Mouse (Mus musculus) lung, adult 2 months (tissue): Measurements from ENCODE around the gene Lrp10. TPM values are rescaled to one million over a fixed set of nuclear protein-coding genes. Genes with fewer than 3 reads are reported as not detected.

ENCODE experiments used
- DNase-seq: peaks from one replicate; pipeline ENCODE4 v3.0.0; 2022
- H3K4me1 ChIP-seq: fragments of 200-500 bp; 2 replicates; pipeline ENCODE4 v1.6.1; 2011; ENCODE audit warnings: low read length; ENCODE audit not compliant: control insufficient read depth, insufficient read depth
- H3K4me3 ChIP-seq: fragments of 200-500 bp; replicated peaks from 2 replicates; pipeline ENCODE3; 2011; ENCODE audit warnings: low read depth, mild to moderate bottlenecking, control low read depth, low read length; ENCODE audit errors: extremely low read depth
- CTCF ChIP-seq: fragments of 200-500 bp; IDR thresholded peaks from 2 replicates; pipeline ENCODE4 v1.5.1; 2011; ENCODE audit warnings: mild to moderate bottlenecking, low read length, control low read depth; ENCODE audit not compliant: insufficient read depth
- POLR2A ChIP-seq: fragments of 200-500 bp; IDR thresholded peaks from 2 replicates; pipeline ENCODE4 v1.6.1; 2011; ENCODE audit warnings: low read depth, mild to moderate bottlenecking, control low read depth, low read length, borderline replicate concordance; ENCODE audit errors: extremely low read depth
- WGBS: fragments of 180-500 bp; shearing (Covaris S2); methylation state at CpG from one replicate; pipeline ENCODE4 v1.1.7; 2018; 5-methylcytosine and 5-hydroxymethylcytosine counted together
- polyA plus RNA-seq: library from polyadenylated mRNA; depleted of rRNA; stranded (reverse); fragments of >200 nt; gene quantifications from 2 replicates; pipeline ENCODE4 v1.2.3, GENCODE M21; 2012

Gene Lrp10
- polyA plus RNA-seq, 1 experiment, result 184 TPM

DNA sequence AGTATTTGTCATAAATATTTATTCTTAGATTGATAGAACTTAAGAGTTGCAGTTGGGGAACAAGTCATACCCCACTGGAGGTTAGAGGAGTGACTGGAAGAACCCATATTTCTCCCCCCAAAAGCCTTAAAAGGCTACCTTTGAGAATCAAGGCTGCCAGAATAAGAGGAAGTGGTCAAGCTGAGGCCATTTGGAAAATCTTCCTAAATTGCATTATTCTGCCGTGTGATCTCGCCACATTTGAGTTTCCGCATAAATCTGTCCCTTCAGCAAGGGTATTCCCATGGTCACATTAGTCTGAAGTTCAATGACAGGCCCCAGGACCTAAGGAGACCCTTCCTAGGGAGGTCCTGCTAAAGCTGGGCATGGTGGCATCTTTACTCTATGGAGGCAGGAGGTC lies 21.4 kb upstream of the Lrp10 start:
- no peak for DNase-seq
- H3K4me3 ChIP-seq, result no peak overlapping the region
- peaks cover 4% of the 10 kb centered on the region; the same call in 1 of the 2 replicates for H3K4me1 ChIP-seq
- TF ChIP-seq POLR2A, result no peak
- no peak for TF ChIP-seq CTCF
- 70% methylated on average over 3 of the region's 3 CpGs for WGBS

DNA sequence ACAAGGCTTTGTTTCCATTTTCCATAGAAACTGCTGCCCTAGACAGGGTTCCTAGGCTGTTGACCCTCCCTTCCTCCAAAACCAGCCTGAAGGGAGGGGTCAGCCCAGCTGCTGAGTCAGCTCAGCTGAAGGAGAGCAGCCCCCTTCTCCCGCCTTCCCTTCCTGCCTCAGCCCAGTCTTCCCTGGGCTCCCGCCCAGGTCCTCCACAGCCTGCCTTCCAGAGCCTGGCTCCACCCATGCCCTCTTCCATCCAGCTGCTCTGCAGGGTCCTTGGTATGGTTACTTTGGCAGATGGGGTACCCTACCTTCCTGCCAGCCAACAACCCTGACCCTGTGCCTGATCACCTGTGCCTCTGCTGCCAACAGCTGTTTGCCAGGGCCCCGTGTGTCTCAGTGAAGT lies 20.7 kb upstream of the Lrp10 start:
- no peak for TF ChIP-seq POLR2A
- no peak for TF ChIP-seq CTCF
- H3K4me1 ChIP-seq, result peaks cover 4% of the 10 kb centered on the region; the same call in 1 of the 2 replicates
- 22% methylated on average over 3 of the region's 3 CpGs for WGBS
- no peak overlapping the region for H3K4me3 ChIP-seq
- DNase-seq, result no peak

DNA sequence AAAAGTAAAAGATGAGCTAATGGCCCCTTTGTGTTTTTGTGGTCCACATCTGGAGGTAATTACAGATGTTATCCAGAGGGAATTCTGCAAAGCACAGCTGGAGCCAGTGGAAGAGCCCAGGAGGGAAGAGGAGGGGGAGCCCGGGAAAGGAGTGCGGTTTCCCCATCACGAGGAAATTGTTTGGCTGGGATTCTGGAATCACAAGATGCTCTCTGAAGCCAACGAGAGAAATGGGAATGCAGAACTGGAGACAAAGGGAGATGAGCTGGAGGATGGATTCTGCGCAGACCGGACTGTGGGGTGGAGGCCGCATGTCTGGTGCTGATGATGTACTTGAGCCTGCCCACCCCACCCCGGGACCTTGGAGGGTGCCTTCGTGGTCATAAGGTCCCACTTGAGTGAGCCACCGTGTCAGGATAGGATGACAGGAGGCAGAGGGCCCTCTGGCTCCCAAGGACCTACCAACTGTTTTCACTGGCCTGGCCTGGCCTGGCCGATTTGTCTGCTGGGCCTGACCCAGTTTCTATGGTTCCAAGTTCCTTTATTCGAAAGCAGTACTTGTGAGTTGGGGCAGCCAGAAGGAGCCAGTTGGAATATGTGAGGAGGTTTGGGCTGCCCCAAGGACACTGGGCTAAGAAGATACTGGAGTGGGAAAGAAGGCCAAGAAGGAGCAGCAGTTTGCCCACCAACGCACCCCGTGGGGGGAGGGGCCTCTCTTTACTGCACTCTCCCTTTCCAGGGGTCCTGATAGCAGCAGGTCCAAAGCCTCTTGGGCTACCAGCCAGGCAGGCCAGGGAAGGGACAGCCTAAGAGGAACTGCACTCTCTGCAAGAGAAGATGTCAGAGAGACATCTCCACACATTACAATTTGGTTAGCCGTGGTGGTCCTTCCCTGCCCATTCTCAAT lies 20.0 kb upstream of the Lrp10 start:
- no peak for DNase-seq
- H3K4me1 ChIP-seq, result peaks cover 4% of the 10 kb centered on the region; the same call in 1 of the 2 replicates
- 64% methylated on average over 15 of the region's 15 CpGs for WGBS
- no peak overlapping the region for H3K4me3 ChIP-seq
- TF ChIP-seq CTCF, result no peak
- TF ChIP-seq POLR2A, result no peak

DNA sequence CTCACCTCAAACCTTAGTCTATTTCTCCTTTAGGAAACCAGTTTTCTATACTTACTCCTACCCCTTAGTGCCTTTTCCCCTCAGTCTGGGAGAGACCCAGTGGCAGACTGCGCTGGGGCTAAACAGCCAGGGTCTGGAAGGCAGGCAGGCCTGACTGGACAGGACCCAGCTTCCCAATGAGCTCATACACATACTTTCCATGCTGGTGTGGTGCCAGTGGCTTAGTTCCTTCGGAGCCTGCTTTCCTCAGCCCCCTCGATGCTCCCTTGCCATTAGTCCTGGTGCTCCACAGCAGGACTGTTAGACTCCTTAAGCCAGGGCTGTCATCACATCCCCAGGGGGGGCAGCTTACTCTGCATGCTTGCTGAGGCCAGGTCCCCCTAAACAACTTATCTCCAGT lies 18.5 kb upstream of the Lrp10 start:
- WGBS, result 45% methylated on average over 3 of the region's 3 CpGs

DNA sequence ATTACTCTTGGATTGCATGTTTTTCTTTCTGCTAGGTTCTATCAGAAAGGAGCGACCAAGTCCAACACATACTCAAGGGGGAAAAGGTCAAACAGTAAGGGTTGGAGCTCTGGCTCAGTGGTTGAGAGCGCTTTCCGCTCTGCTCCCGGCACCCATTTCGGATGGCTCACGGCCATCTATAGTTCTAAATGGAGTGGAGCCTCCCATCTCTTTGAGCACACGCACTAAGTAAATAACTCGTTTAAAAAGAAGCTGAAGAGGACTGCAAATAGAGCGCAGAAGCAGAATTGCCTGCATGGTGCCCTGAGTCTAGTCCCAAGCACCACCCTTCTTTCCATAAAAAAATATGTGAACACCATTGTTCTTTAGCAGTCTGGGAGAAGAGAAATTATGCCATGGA lies 10.4 kb upstream of the Lrp10 start:
- TF ChIP-seq CTCF (no peak), POLR2A (no peak)
- WGBS, result 71% methylated on average over 9 of the region's 9 CpGs
- Histone ChIP-seq H3K4me3 (no peak overlapping the region), H3K4me1 (peaks cover 4% of the 10 kb centered on the region)
- DNase-seq, result no peak

More for the DNA sequence above, 18.5 kb upstream of the Lrp10 start:
- Histone ChIP-seq H3K4me3 (no peak overlapping the region), H3K4me1 (peaks cover 4% of the 10 kb centered on the region; the same call in 1 of the 2 replicates)
- no peak for DNase-seq
- no peak for TF ChIP-seq POLR2A
- no peak for TF ChIP-seq CTCF

DNA sequence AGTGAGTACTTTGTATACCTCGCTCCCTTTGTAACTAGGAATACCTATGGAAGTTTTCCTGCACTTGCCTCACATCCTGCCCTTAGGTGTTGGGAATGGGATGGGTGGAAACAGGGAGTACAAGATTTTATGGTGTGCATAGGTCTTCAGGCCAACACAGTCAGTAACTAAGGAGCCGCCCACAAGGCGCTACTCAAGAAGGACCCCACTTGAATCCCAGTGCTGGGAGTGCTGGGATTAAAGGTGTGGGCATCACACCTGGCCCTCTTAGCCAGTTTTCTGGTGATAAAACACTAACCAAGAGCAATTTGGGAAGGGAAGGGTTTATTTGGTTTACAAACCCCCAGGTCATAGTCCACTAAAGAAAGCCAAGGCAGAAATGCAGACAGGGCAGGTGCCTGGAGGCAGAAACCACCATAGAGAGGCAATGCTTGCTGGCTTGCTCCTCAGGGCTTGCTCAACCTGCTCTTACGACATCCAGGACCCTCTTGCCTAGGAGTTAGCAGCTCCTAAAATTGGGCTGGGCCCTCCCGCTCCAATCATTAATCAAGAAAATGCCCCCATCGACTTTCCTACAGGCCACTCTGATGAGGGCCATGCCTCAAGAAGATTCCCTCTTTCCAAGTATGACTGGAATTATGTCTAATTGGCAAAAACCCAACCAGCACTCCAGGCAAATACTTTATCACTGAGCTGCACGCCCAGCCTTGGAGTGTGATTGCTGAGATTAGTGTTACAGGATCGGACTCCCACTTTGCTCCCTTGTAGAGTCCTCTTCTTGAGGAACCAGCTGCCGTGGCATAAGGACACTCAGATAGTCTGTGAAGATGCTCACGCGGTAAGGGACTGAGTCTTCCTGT lies 9.0 kb upstream of the Lrp10 start:
- TF ChIP-seq CTCF, result no peak
- TF ChIP-seq POLR2A, result no peak
- Histone ChIP-seq H3K4me1 (peaks cover 4% of the 10 kb centered on the region), H3K4me3 (no peak overlapping the region)
- WGBS, result 54% methylated on average over 11 of the region's 11 CpGs
- peak; percentile 55 for DNase-seq

DNA sequence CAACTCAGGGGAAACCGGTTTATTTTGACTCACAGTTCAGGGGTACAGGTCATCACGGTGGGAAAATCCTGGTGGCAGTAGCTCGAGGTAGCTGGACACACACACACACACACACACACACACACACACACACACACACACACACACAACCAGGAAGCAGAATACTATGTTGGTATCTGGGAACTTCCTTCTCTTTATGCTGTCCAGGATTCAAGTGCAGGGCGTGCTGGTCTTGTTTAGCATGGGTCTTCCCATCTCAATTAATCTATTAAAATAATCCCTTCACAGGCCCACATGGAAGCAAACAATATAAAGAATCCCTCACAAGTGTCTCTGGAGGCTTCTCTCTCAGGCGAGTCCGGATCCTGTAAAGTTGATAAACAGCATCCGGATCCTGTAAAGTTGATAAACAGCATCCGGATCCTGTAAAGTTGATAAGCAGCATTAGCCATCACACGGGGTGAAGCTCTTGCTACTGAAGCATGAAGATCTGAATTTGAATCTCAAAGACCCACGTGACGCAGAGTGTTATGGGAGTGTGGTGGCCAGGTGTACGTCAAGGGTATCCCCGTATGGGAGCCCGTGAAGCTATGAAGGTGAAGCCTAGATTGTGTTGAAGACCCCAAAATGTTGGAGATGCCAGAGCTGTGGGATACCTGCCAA lies 5.9 kb upstream of the Lrp10 start:
- 67% methylated on average over 14 of the region's 14 CpGs for WGBS
- Histone ChIP-seq H3K4me3 (no peak overlapping the region), H3K4me1 (peaks cover 4% of the 10 kb centered on the region)
- DNase-seq, result no peak
- TF ChIP-seq CTCF (no peak), POLR2A (no peak)

DNA sequence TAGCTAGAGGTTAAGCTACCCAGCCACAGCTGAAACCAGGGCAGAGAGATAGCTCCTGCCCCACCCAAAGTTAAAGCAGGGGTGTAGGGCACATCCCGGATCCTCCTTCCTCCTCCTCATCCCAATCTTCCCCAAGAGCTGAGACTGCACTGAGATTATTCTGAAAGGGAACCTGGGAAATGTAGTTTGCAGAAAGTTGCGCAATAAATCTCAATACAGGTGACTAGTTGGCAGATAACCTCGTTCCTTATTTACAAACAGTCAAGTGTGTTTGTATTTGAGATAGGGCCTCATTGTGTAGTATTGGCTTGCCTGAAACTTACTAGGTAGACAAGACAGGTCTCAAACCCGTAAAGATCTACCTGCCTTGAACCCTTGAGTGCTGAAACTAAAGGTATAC lies 1.8 kb upstream of the Lrp10 start:
- TF ChIP-seq POLR2A (no peak), CTCF (no peak)
- peaks cover 4% of the 10 kb centered on the region for H3K4me1 ChIP-seq
- H3K4me3 ChIP-seq, result no peak overlapping the region
- no peak for DNase-seq
- WGBS, result 63% methylated on average over 4 of the region's 4 CpGs

DNA sequence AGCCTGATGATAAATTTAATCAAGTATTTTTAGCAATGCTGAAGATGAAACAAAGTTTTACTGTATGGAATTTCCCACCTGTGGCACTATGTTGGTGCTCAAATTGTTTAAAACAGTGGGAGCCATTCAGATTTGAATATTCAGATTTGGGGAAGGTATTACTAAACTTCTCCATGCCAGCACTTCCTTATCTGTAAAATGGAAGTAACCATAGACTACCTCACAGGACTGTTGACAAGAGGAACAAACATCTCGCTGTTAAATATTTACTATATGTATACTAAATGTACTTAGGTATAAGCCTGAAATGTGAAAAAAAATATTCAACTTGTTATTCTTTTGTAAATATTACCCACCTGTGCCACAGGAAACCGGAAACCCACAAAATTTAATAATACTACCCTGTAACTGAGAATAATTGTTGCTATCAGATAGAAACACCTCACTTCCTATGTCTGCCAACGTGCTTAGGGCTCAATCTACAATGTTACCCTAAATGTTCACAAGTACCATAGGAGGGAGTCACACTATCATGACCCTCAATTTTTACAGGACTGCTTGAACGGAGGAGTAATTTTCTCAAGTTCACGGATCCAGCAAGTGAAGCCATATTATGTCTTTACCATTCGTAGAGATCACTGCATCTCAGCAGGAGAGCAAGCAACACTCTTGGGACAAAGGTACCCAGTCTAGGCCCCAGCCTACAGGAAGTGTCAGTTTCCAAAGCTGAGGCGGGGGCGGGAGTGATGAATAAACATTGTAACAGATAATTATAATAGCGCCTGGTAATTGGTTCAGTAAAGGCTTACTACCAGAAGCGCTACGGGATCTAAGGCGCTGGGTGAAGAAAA lies 604 bp upstream of the Lrp10 start:
- TF ChIP-seq CTCF (no peak), POLR2A (no peak)
- H3K4me1 ChIP-seq, result peaks cover 4% of the 10 kb centered on the region
- peak overlapping the region; percentile 90 for H3K4me3 ChIP-seq
- no peak for DNase-seq
- 8% methylated on average over 12 of the region's 12 CpGs for WGBS
